Mouse (Mus musculus): Measurements from ENCODE around the gene Pecam1. TPM values are rescaled to one million over a fixed set of nuclear protein-coding genes. Genes with fewer than 3 reads are reported as not detected.
A peak's percentile ranks its signal among the peaks of the same experiment; 100 is the strongest.

The Pecam1 gene
- polyA plus RNA-seq, 1 experiment: 0.15 TPM

DNA sequence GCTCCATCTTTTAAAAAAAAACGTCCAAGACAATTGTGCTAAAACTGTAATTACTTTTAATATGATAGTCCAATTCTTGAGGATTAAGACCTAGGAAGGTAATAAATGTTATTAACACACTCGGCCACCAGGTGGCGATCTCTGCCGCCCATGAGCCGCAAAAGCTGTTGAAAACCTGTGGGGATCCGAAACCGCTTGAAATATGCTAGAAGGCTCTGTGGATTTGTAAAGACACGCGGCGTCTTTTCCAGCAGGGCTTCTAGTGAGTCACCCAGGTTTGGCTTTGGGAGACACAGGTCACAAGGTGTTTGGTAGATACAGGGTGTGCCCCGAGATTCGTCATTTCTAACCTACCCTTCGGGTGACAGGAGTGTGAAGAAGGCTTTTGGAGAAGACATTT lies 102.1 kb downstream of the Pecam1 start:
- Histone ChIP-seq H3K36me3 (ENCODE audit: control insufficient read depth, insufficient read depth) (no peaks in the 10 kb centered on the region), H3K79me2 (ENCODE audit: control insufficient read depth, insufficient read depth) (no peaks in the 10 kb centered on the region), H3ac (ENCODE audit: control insufficient read depth, insufficient read length, low read depth) (no peak overlapping the region), H3K27me3 (ENCODE audit: control insufficient read depth, insufficient read depth, insufficient read length) (no peaks in the 10 kb centered on the region), H3K4me3 (ENCODE audit: insufficient read depth, poor library complexity, severe bottlenecking) (no peak overlapping the region), H3K79me3 (ENCODE audit: low read depth) (no peaks in the 10 kb centered on the region)
- TF ChIP-seq CTCF (IDR thresholded peaks at IDR 0.05; ENCODE audit: control insufficient read depth, insufficient read depth, insufficient read length) (peak; percentile 23), USF1 (IDR thresholded peaks at IDR 0.05; ENCODE audit: low read depth) (no peak)

DNA sequence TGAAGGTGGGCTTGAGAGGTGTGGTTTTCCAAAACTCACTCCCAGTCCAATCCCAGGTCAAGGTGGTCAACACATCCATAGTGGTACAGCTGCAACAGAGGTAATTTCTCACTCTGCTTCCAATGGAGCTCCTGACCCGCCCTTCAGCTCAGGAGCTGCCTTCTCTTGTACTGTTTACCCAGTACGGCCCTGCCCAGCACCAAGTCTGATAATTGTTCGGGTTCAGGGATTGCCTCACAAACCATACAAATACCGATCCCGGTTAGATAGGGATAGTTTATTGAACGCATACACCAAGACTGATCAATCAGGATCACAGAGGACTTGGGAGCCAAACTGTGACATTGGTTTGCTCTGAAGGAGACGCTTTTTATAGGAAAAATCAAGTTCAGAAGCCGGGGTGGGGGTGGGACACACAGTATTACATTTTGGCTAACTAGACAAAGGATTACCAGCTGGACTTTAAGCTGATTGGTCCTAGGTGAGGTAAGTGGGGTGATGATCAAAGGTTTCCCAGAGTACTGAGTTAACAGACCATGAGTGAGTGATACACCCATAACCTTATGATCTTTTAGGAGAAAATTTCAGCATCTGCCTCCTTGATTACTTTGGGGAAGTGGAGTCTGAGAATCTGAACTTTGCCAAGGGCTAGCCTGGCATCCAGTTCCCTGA lies 107.3 kb downstream of the Pecam1 start:
- Histone ChIP-seq H3K79me2 (ENCODE audit: control insufficient read depth, insufficient read depth) (no peaks in the 10 kb centered on the region), H3K4me3 (ENCODE audit: insufficient read depth, poor library complexity, severe bottlenecking) (no peak overlapping the region), H3K79me3 (ENCODE audit: low read depth) (no peaks in the 10 kb centered on the region), H3ac (ENCODE audit: control insufficient read depth, insufficient read length, low read depth) (no peak overlapping the region), H3K27me3 (ENCODE audit: control insufficient read depth, insufficient read depth, insufficient read length) (no peaks in the 10 kb centered on the region), H3K36me3 (ENCODE audit: control insufficient read depth, insufficient read depth) (no peaks in the 10 kb centered on the region)
- TF ChIP-seq CEBPB (IDR thresholded peaks at IDR 0.05; ENCODE audit: low read depth): no peak
- no peak for TF ChIP-seq FOSL1 (IDR thresholded peaks at IDR 0.05; ENCODE audit: insufficient read depth, low read length, poor library complexity, severe bottlenecking)
- no peak for TF ChIP-seq MAX (IDR thresholded peaks at IDR 0.05)
- TF ChIP-seq MYOG (IDR thresholded peaks at IDR 0.05; ENCODE audit: control insufficient read depth, extremely low read depth, insufficient read length): no peak
- TF ChIP-seq USF1 (IDR thresholded peaks at IDR 0.05; ENCODE audit: low read depth): no peak
- no peak for TF ChIP-seq CTCF (IDR thresholded peaks at IDR 0.05; ENCODE audit: control insufficient read depth, insufficient read depth, insufficient read length)
- TF ChIP-seq MYOD1 (IDR thresholded peaks at IDR 0.05; ENCODE audit: control insufficient read depth, insufficient read length, low read depth): no peak

DNA sequence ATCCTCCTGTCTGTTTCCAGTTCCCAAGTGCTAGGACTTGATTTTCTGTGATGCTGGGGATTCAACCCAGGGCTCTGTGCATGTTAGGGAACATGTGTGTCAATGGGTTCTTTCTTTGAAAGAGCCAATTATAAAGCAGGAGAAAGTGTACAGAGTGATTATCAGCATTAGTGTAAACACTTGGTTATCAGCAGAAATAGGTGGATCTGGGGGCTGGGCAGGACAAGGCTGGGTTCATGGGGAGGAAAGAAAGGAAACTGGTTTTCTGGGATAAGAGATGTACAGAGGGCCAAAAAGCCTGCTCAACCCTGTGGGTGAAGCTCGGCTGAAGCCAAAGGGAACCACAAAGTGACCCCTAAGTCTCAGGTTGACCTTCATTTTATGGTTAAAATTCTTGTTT lies 108.8 kb downstream of the Pecam1 start:
- H3ac ChIP-seq (ENCODE audit: control insufficient read depth, insufficient read length, low read depth): no peak overlapping the region

DNA sequence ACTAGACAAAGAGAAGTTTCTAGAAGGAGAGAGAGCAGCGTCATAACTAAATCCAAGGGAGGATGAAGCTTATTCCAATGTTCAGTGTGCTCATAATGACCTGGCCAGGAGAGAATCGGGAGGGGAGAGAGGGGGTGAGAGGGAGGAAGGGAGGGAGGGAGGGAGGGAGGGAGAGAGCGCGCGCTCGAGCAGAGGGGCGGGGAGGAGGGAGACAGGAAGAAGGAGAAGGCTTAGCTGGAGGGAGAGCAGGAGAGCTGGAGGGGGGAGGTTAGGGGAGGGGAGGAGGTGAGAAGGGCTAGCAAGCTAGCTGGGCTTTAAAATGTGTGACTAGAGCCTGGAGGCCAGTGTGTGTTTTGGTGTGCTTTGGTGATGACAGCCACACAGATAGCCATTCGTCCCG lies 110.4 kb downstream of the Pecam1 start:
- no peak for TF ChIP-seq CTCF (IDR thresholded peaks at IDR 0.05; ENCODE audit: control insufficient read depth, insufficient read depth, insufficient read length)
- no peak for TF ChIP-seq MAX (IDR thresholded peaks at IDR 0.05)
- no peaks in the 10 kb centered on the region for H3K36me3 ChIP-seq (ENCODE audit: control insufficient read depth, insufficient read depth)
- H3ac ChIP-seq (ENCODE audit: control insufficient read depth, insufficient read length, low read depth): no peak overlapping the region
- H3K79me2 ChIP-seq (ENCODE audit: control insufficient read depth, insufficient read depth): no peaks in the 10 kb centered on the region
- H3K4me3 ChIP-seq (ENCODE audit: insufficient read depth, poor library complexity, severe bottlenecking): no peak overlapping the region
- no peaks in the 10 kb centered on the region for H3K27me3 ChIP-seq (ENCODE audit: control insufficient read depth, insufficient read depth, insufficient read length)
- no peaks in the 10 kb centered on the region for H3K79me3 ChIP-seq (ENCODE audit: low read depth)

More for the DNA sequence above, 108.8 kb downstream of the Pecam1 start:
- Histone ChIP-seq H3K79me2 (ENCODE audit: control insufficient read depth, insufficient read depth) (no peaks in the 10 kb centered on the region), H3K79me3 (ENCODE audit: low read depth) (no peaks in the 10 kb centered on the region), H3K4me3 (ENCODE audit: insufficient read depth, poor library complexity, severe bottlenecking) (no peak overlapping the region), H3K27me3 (ENCODE audit: control insufficient read depth, insufficient read depth, insufficient read length) (no peaks in the 10 kb centered on the region), H3K36me3 (ENCODE audit: control insufficient read depth, insufficient read depth) (no peaks in the 10 kb centered on the region)
- no peak for TF ChIP-seq FOSL1 (IDR thresholded peaks at IDR 0.05; ENCODE audit: insufficient read depth, low read length, poor library complexity, severe bottlenecking)
- TF ChIP-seq MYOG (IDR thresholded peaks at IDR 0.05; ENCODE audit: control insufficient read depth, extremely low read depth, insufficient read length): no peak
- TF ChIP-seq CEBPB (IDR thresholded peaks at IDR 0.05; ENCODE audit: low read depth): no peak
- no peak for TF ChIP-seq MYOD1 (IDR thresholded peaks at IDR 0.05; ENCODE audit: control insufficient read depth, insufficient read length, low read depth)
- no peak for TF ChIP-seq MAX (IDR thresholded peaks at IDR 0.05)
- no peak for TF ChIP-seq CTCF (IDR thresholded peaks at IDR 0.05; ENCODE audit: control insufficient read depth, insufficient read depth, insufficient read length)
- no peak for TF ChIP-seq USF1 (IDR thresholded peaks at IDR 0.05; ENCODE audit: low read depth)

DNA sequence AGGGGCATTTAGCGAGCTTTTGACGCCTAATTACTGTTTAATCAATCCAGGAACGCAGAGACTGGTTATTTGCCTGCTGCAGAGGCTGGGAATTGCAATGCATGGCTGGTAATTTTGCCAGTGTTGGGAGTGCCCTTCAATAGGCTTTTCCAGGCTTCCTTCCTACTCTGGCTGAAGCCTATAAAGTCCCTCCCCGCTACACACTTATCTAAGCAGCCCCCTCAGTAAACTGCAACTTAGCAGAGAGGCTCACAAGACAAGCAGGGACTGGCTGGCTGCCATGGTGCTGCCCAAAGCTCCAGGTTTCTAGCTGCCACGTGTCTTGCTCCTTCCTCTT lies 111.1 kb downstream of the Pecam1 start:
- H3K79me3 ChIP-seq (ENCODE audit: low read depth): no peaks in the 10 kb centered on the region
- no peaks in the 10 kb centered on the region for H3K79me2 ChIP-seq (ENCODE audit: control insufficient read depth, insufficient read depth)
- H3K27me3 ChIP-seq (ENCODE audit: control insufficient read depth, insufficient read depth, insufficient read length): no peaks in the 10 kb centered on the region
- no peak overlapping the region for H3K4me3 ChIP-seq (ENCODE audit: insufficient read depth, poor library complexity, severe bottlenecking)
- no peak for TF ChIP-seq MYOD1 (IDR thresholded peaks at IDR 0.05; ENCODE audit: control insufficient read depth, insufficient read length, low read depth)
- TF ChIP-seq USF1 (IDR thresholded peaks at IDR 0.05; ENCODE audit: low read depth): no peak
- no peak for TF ChIP-seq FOSL1 (IDR thresholded peaks at IDR 0.05; ENCODE audit: insufficient read depth, low read length, poor library complexity, severe bottlenecking)
- no peak for TF ChIP-seq MYOG (IDR thresholded peaks at IDR 0.05; ENCODE audit: control insufficient read depth, extremely low read depth, insufficient read length)
- TF ChIP-seq CTCF (IDR thresholded peaks at IDR 0.05; ENCODE audit: control insufficient read depth, insufficient read depth, insufficient read length): no peak
- TF ChIP-seq CEBPB (IDR thresholded peaks at IDR 0.05; ENCODE audit: low read depth): no peak
- TF ChIP-seq MAX (IDR thresholded peaks at IDR 0.05): no peak
- no peaks in the 10 kb centered on the region for H3K36me3 ChIP-seq (ENCODE audit: control insufficient read depth, insufficient read depth)
- no peak overlapping the region for H3ac ChIP-seq (ENCODE audit: control insufficient read depth, insufficient read length, low read depth)

DNA sequence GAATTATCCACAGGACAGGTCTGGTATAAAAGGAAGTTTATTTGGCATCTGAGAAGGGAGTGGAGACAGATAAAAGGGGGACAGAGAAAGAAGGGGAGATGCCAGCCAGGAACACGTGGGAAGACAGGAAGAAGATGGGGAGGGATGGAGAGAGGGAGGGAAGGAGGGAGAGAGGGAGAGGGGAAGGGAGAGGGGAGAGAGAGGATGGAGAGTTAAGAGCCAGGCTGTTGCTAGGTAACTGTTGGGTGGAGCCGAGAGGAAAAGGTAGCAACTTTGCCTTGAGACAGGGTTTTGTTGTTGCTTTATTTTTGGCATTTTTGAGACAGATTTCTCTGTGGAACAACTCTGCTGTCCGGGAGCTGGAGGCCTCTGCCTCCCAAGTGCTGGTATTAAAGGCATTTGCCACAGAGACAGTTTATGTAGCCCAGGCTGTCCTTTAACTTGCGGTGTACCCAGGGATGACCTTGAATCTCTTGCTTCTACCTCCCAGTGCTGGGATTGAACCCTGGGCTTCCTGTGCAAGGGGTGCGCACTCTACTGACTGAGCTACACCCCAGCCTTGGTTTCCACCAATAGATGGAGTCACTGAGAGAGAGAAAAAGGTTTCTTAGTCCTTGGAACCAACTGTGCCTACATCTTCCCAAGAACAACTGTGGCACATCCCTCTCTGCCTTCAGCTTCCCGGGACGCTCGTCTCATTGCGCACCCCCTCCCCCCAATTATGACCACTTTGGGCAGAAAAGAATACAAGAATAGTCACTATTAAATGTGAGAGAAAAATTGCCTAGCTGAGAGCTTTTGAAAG lies 111.7 kb downstream of the Pecam1 start:
- Histone ChIP-seq H3ac (ENCODE audit: control insufficient read depth, insufficient read length, low read depth) (no peak overlapping the region), H3K79me3 (ENCODE audit: low read depth) (no peaks in the 10 kb centered on the region), H3K4me3 (ENCODE audit: insufficient read depth, poor library complexity, severe bottlenecking) (no peak overlapping the region), H3K36me3 (ENCODE audit: control insufficient read depth, insufficient read depth) (no peaks in the 10 kb centered on the region), H3K79me2 (ENCODE audit: control insufficient read depth, insufficient read depth) (no peaks in the 10 kb centered on the region), H3K27me3 (ENCODE audit: control insufficient read depth, insufficient read depth, insufficient read length) (no peaks in the 10 kb centered on the region)
- no peak for TF ChIP-seq CEBPB (IDR thresholded peaks at IDR 0.05; ENCODE audit: low read depth)
- TF ChIP-seq CTCF (IDR thresholded peaks at IDR 0.05; ENCODE audit: control insufficient read depth, insufficient read depth, insufficient read length): no peak
- no peak for TF ChIP-seq MYOD1 (IDR thresholded peaks at IDR 0.05; ENCODE audit: control insufficient read depth, insufficient read length, low read depth)
- no peak for TF ChIP-seq USF1 (IDR thresholded peaks at IDR 0.05; ENCODE audit: low read depth)
- no peak for TF ChIP-seq MAX (IDR thresholded peaks at IDR 0.05)
- TF ChIP-seq MYOG (IDR thresholded peaks at IDR 0.05; ENCODE audit: control insufficient read depth, extremely low read depth, insufficient read length): no peak
- no peak for TF ChIP-seq FOSL1 (IDR thresholded peaks at IDR 0.05; ENCODE audit: insufficient read depth, low read length, poor library complexity, severe bottlenecking)

Measured in C2C12 (cell line).